Mouse (Mus musculus): ENCODE measurements around the gene Sctr. TPM values are rescaled to one million over a fixed set of nuclear protein-coding genes. Genes with fewer than 3 reads are reported as not detected.

Gene Sctr
- polyA plus RNA-seq, 1 experiment, result 0.07 TPM

GRCm38 (mm10) chr1:120020322-120020897, 13.7 kb downstream of the Sctr start:
- H3K4me3 ChIP-seq (ENCODE audit: insufficient read depth, poor library complexity, severe bottlenecking), result no peak overlapping the region
- TF ChIP-seq MAX (IDR thresholded peaks at IDR 0.05) (no peak), MYOG (IDR thresholded peaks at IDR 0.05; ENCODE audit: control insufficient read depth, extremely low read depth, insufficient read length) (no peak), USF1 (IDR thresholded peaks at IDR 0.05; ENCODE audit: low read depth) (no peak), CEBPB (IDR thresholded peaks at IDR 0.05; ENCODE audit: low read depth) (no peak), MYOD1 (IDR thresholded peaks at IDR 0.05; ENCODE audit: control insufficient read depth, insufficient read length, low read depth) (no peak), FOSL1 (IDR thresholded peaks at IDR 0.05; ENCODE audit: insufficient read depth, low read length, poor library complexity, severe bottlenecking) (no peak), CTCF (IDR thresholded peaks at IDR 0.05; ENCODE audit: control insufficient read depth, insufficient read depth, insufficient read length) (no peak)
- H3K36me3 ChIP-seq (ENCODE audit: control insufficient read depth, insufficient read depth), result no peaks in the 10 kb centered on the region
- no peak overlapping the region for H3ac ChIP-seq (ENCODE audit: control insufficient read depth, insufficient read length, low read depth)
- H3K79me3 ChIP-seq (ENCODE audit: low read depth), result no peaks in the 10 kb centered on the region
- peaks cover 12% of the 10 kb centered on the region for H3K27me3 ChIP-seq (ENCODE audit: control insufficient read depth, insufficient read depth, insufficient read length)
- H3K79me2 ChIP-seq (ENCODE audit: control insufficient read depth, insufficient read depth), result no peaks in the 10 kb centered on the region

- Histone ChIP-seq H3K4me3 (ENCODE audit: insufficient read depth, poor library complexity, severe bottlenecking) (no peak overlapping the region), H3ac (ENCODE audit: control insufficient read depth, insufficient read length, low read depth) (no peak overlapping the region), H3K79me2 (ENCODE audit: control insufficient read depth, insufficient read depth) (no peaks in the 10 kb centered on the region), H3K36me3 (ENCODE audit: control insufficient read depth, insufficient read depth) (no peaks in the 10 kb centered on the region), H3K79me3 (ENCODE audit: low read depth) (no peaks in the 10 kb centered on the region), H3K27me3 (ENCODE audit: control insufficient read depth, insufficient read depth, insufficient read length) (peaks cover 10% of the 10 kb centered on the region)
- TF ChIP-seq MYOG (IDR thresholded peaks at IDR 0.05; ENCODE audit: control insufficient read depth, extremely low read depth, insufficient read length) (no peak), FOSL1 (IDR thresholded peaks at IDR 0.05; ENCODE audit: insufficient read depth, low read length, poor library complexity, severe bottlenecking) (no peak), USF1 (IDR thresholded peaks at IDR 0.05; ENCODE audit: low read depth) (no peak), CTCF (IDR thresholded peaks at IDR 0.05; ENCODE audit: control insufficient read depth, insufficient read depth, insufficient read length) (no peak), MAX (IDR thresholded peaks at IDR 0.05) (no peak), CEBPB (IDR thresholded peaks at IDR 0.05; ENCODE audit: low read depth) (no peak), MYOD1 (IDR thresholded peaks at IDR 0.05; ENCODE audit: control insufficient read depth, insufficient read length, low read depth) (no peak)
Measured at GRCm38 (mm10) chr1:120021951-120022350, 15.3 kb downstream of the Sctr start.

GRCm38 (mm10) chr1:120024331-120025049, 17.8 kb downstream of the Sctr start:
- Histone ChIP-seq H3K4me3 (ENCODE audit: insufficient read depth, poor library complexity, severe bottlenecking) (no peak overlapping the region), H3ac (ENCODE audit: control insufficient read depth, insufficient read length, low read depth) (no peak overlapping the region), H3K79me2 (ENCODE audit: control insufficient read depth, insufficient read depth) (no peaks in the 10 kb centered on the region), H3K36me3 (ENCODE audit: control insufficient read depth, insufficient read depth) (no peaks in the 10 kb centered on the region), H3K27me3 (ENCODE audit: control insufficient read depth, insufficient read depth, insufficient read length) (peaks cover 10% of the 10 kb centered on the region), H3K79me3 (ENCODE audit: low read depth) (no peaks in the 10 kb centered on the region)
- TF ChIP-seq MYOG (IDR thresholded peaks at IDR 0.05; ENCODE audit: control insufficient read depth, extremely low read depth, insufficient read length), result no peak
- no peak for TF ChIP-seq MYOD1 (IDR thresholded peaks at IDR 0.05; ENCODE audit: control insufficient read depth, insufficient read length, low read depth)

GRCm38 (mm10) chr1:120025050-120025439, 18.4 kb downstream of the Sctr start:
- Histone ChIP-seq H3K27me3 (ENCODE audit: control insufficient read depth, insufficient read depth, insufficient read length) (peaks cover 10% of the 10 kb centered on the region), H3K79me2 (ENCODE audit: control insufficient read depth, insufficient read depth) (no peaks in the 10 kb centered on the region), H3K79me3 (ENCODE audit: low read depth) (no peaks in the 10 kb centered on the region), H3ac (ENCODE audit: control insufficient read depth, insufficient read length, low read depth) (no peak overlapping the region), H3K4me3 (ENCODE audit: insufficient read depth, poor library complexity, severe bottlenecking) (no peak overlapping the region), H3K36me3 (ENCODE audit: control insufficient read depth, insufficient read depth) (no peaks in the 10 kb centered on the region)
- no peak for TF ChIP-seq MYOG (IDR thresholded peaks at IDR 0.05; ENCODE audit: control insufficient read depth, extremely low read depth, insufficient read length)
- no peak for TF ChIP-seq CTCF (IDR thresholded peaks at IDR 0.05; ENCODE audit: control insufficient read depth, insufficient read depth, insufficient read length)
- no peak for TF ChIP-seq MYOD1 (IDR thresholded peaks at IDR 0.05; ENCODE audit: control insufficient read depth, insufficient read length, low read depth)
- no peak for TF ChIP-seq FOSL1 (IDR thresholded peaks at IDR 0.05; ENCODE audit: insufficient read depth, low read length, poor library complexity, severe bottlenecking)
- no peak for TF ChIP-seq MAX (IDR thresholded peaks at IDR 0.05)
- TF ChIP-seq CEBPB (IDR thresholded peaks at IDR 0.05; ENCODE audit: low read depth), result no peak
- TF ChIP-seq USF1 (IDR thresholded peaks at IDR 0.05; ENCODE audit: low read depth), result no peak

GRCm38 (mm10) chr1:120027693-120028092, 21.0 kb downstream of the Sctr start:
- no peak overlapping the region for H3ac ChIP-seq (ENCODE audit: control insufficient read depth, insufficient read length, low read depth)
- H3K4me3 ChIP-seq (ENCODE audit: insufficient read depth, poor library complexity, severe bottlenecking), result no peak overlapping the region
- H3K36me3 ChIP-seq (ENCODE audit: control insufficient read depth, insufficient read depth), result no peaks in the 10 kb centered on the region
- TF ChIP-seq MYOG (IDR thresholded peaks at IDR 0.05; ENCODE audit: control insufficient read depth, extremely low read depth, insufficient read length) (no peak), CTCF (IDR thresholded peaks at IDR 0.05; ENCODE audit: control insufficient read depth, insufficient read depth, insufficient read length) (no peak), CEBPB (IDR thresholded peaks at IDR 0.05; ENCODE audit: low read depth) (no peak), USF1 (IDR thresholded peaks at IDR 0.05; ENCODE audit: low read depth) (no peak), MAX (IDR thresholded peaks at IDR 0.05) (no peak), MYOD1 (IDR thresholded peaks at IDR 0.05; ENCODE audit: control insufficient read depth, insufficient read length, low read depth) (no peak), FOSL1 (IDR thresholded peaks at IDR 0.05; ENCODE audit: insufficient read depth, low read length, poor library complexity, severe bottlenecking) (no peak)
- peaks cover 3% of the 10 kb centered on the region for H3K27me3 ChIP-seq (ENCODE audit: control insufficient read depth, insufficient read depth, insufficient read length)
- no peaks in the 10 kb centered on the region for H3K79me3 ChIP-seq (ENCODE audit: low read depth)
- H3K79me2 ChIP-seq (ENCODE audit: control insufficient read depth, insufficient read depth), result no peaks in the 10 kb centered on the region
